Mouse (Mus musculus) urinary bladder, adult 18-20 months (tissue): ENCODE results near the gene Zfp821.

ENCODE experiments used
- DNase-seq, 2 experiments: peaks; one replicate each; pipeline ENCODE4 v3.0.0; 2022; ENCODE audit warnings: low spot score in 2 of 2, mixed read lengths in 2 of 2

The Zfp821 gene

GRCm38 (mm10) chr8:109705320-109706075 is at the start of gene Zfp821:
Zfp821 (plus strand) TSS chr8:109705546.
- peak; percentile 85 to 89 for DNase-seq

DNA sequence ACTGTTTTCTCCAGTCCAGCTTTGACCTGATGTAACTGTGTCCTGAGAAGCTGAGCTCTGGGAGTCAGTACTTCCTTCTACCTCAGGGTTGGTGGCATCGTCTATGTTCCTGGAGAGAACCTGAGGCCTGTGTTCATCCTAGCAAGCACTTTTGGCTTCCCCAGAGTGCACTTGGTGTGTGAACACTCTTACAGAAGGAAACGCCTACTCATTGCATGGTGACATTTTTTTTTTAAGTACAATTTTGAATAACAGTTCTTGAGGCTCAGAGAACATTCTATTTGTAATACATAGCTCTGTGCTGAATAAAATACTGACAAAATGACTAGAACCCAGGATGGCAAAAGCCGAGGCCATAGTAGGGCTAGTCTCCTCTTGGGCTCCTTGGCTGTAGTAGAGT is 48.5 kb upstream of the Zfp821 start:
- DNase-seq, result no peak

- no peak for DNase-seq
These were observed 43.0 kb upstream of the Zfp821 start for GRCm38 (mm10) chr8:109662328-109662727.

GRCm38 (mm10) chr8:109666616-109667015 is 38.7 kb upstream of the Zfp821 start:
- DNase-seq, result no peak

DNA sequence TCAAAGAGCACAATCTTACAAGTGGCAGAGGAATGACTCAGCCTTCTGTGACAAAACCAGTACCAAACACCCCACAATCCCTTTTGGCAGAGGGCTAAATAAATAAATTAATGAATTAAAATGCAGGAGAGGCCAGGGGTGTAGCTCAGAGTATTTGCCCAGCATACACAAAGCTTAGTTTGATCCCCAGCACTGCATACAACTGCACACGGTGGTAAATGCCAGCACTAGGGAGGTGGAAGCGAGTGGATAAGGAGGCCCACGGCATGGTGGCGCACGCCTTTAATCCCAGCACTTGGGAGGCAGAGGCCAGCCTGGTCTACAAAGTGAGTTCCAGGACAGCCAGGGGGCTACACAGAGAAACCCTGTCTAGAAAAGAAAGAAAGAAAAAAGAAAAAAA is 32.7 kb upstream of the Zfp821 start:
- DNase-seq, result no peak

- no peak for DNase-seq
These were observed 31.8 kb upstream of the Zfp821 start for GRCm38 (mm10) chr8:109673596-109673995.

GRCm38 (mm10) chr8:109675896-109676643 is 29.3 kb upstream of the Zfp821 start:
- DNase-seq, result no peak

- DNase-seq, result no peak
These were observed 23.8 kb upstream of the Zfp821 start for GRCm38 (mm10) chr8:109681535-109681934.

GRCm38 (mm10) chr8:109682120-109682519 is 23.2 kb upstream of the Zfp821 start:
- no peak for DNase-seq

- no peak for DNase-seq
These were observed 18.1 kb upstream of the Zfp821 start for GRCm38 (mm10) chr8:109687248-109687647.

DNA sequence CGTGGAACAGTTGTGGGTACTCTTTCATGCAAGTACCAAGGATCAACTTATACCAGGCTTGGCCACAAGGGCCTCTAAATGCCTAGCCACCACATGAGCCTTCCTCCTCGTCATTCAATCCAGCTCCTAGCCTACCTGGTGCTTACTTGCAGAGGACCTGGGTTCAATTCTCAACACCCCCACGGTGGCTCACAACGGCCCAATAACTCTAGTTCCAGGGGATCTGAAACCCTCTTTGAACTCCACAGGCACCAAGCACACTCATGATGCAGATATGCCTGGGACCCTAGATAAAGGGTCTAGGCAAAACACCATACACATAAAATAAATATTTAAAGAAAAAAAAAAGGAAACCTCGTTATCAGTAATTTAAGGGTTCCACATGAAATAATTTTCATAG is 13.6 kb upstream of the Zfp821 start:
- DNase-seq, result no peak

- no peak for DNase-seq
These were observed 12.8 kb upstream of the Zfp821 start for GRCm38 (mm10) chr8:109692443-109693145.

GRCm38 (mm10) chr8:109693146-109693900 is 12.0 kb upstream of the Zfp821 start, which contains the start of gene Ist1:
Ist1 (minus strand) TSS chr8:109693260.
- DNase-seq, result peak; percentile 96 to 97

GRCm38 (mm10) chr8:109694154-109694553 is 11.2 kb upstream of the Zfp821 start:
- DNase-seq, result no peak

DNA sequence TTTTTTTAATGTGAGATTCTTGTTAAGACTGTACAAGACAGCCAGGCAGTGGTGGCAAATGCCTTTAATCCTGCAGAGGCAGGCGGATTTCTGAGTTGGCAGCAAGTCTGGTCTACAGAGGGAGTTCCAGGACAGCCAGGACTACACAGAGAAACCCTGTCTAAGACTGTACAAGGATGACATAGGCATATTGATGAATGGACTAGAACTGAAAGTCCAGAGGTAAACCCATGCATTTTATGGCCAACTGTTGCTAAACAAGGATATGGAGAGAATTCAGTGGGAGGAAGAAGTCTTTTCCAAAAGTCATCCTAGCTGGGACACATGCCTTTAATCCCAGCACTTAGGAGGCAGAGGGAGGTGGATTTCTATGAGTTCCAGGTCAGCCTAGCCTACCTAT is 7.6 kb upstream of the Zfp821 start:
- no peak for DNase-seq

DNA sequence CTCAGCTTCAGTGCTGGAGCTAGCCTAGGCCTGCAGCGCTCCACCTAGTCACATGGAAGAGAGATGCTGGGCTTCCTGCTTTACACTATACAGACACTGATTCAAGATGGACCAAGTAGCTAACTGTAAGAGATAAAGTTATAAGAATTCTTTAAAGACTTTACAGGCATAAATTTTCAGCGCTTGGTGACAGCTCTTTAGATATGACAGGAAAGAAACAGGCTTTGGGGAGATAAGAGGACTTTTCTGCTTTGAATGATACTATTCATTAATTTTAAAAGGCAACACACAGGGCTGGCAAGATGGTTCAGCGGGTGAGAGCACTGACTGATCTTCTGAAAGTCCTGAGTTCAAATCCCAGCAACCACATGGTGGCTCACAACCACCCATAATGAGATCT is 6.9 kb upstream of the Zfp821 start:
- DNase-seq, result no peak

GRCm38 (mm10) chr8:109704565-109705319 is 604 bp upstream of the Zfp821 start:
- DNase-seq, result peak in 1 of 2 experiments; percentile 11

- peak in 1 of 2 experiments; percentile 35 for DNase-seq
These were observed 929 bp downstream of the Zfp821 start for GRCm38 (mm10) chr8:109706076-109706873.

GRCm38 (mm10) chr8:109706874-109707237 is 1.5 kb downstream of the Zfp821 start:
- DNase-seq, result peak; percentile 49 to 67

DNA sequence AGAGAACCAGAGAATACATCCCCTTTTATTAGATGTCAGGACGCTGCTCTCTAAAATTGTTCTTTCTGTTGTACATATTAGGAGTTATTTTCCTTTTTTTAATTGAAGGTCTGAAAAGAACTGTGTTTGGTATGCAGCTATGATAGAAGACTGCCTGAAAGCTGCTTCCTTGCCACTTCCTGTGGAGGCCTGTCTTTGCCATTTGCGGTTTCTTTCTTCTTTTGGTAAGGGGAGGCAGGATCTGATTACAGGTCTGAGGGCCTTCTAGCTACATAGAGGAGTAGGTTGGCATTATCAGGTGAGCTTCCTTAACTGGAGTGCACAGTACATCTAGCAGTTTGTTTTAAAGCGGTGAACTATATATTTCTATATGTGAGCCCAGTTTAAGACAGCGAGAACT is 2.6 kb downstream of the Zfp821 start:
- DNase-seq, result no peak
